Mouse (Mus musculus) embryonic facial prominence, embryonic 11.5 days (tissue): ENCODE data around the gene Ppm1h. TPM values are rescaled to one million over a fixed set of nuclear protein-coding genes. Genes with fewer than 3 reads are reported as not detected.

ENCODE experiments used
- ATAC-seq: fragments of 200-750 bp; cut with Nextera tagmentation; replicated peaks from 2 replicates; pipeline ENCODE4 v1.8.0; 2017; ENCODE audit warnings: low read depth; ENCODE audit not compliant: insufficient number of reproducible peaks, low FRiP score, low TSS enrichment
- DNase-seq: peaks from one replicate; pipeline ENCODE4 v3.0.0-alpha.2; 2015; ENCODE audit warnings: low spot score
- H3K27ac ChIP-seq: fragments of 300-500 bp; sonication (generic); replicated peaks from 2 replicates; pipeline ENCODE4 v1.5.1; 2014; ENCODE audit warnings: mild to moderate bottlenecking, low read depth, low read length, control low read depth
- H3K27me3 ChIP-seq: fragments of 300-500 bp; sonication (generic); 2 replicates; pipeline ENCODE4 v1.6.1; 2014; ENCODE audit warnings: mild to moderate bottlenecking, low read length, moderate library complexity, mixed read lengths; ENCODE audit not compliant: control insufficient read depth, insufficient read depth
- H3K36me3 ChIP-seq: fragments of 300-500 bp; sonication (generic); replicated peaks from 2 replicates; pipeline ENCODE4 v1.6.1; 2014; ENCODE audit warnings: low read depth, mild to moderate bottlenecking, low read length, moderate library complexity, mixed read lengths; ENCODE audit not compliant: control insufficient read depth, insufficient read depth
- H3K4me1 ChIP-seq: fragments of 300-500 bp; sonication (generic); 2 replicates; pipeline ENCODE4 v1.6.1; 2014; ENCODE audit warnings: low read length, mixed read lengths; ENCODE audit not compliant: control insufficient read depth, insufficient read depth
- H3K4me2 ChIP-seq: fragments of 300-500 bp; sonication (generic); 2 replicates; pipeline ENCODE4 v1.6.1; 2014; ENCODE audit warnings: low read depth, mild to moderate bottlenecking, control low read depth, low read length, moderate library complexity
- H3K4me3 ChIP-seq: fragments of 300-500 bp; sonication (generic); 2 replicates; pipeline ENCODE4 v1.5.1; 2014; ENCODE audit warnings: low read depth, low read length, control low read depth
- H3K9ac ChIP-seq: fragments of 300-500 bp; sonication (generic); replicated peaks from 2 replicates; pipeline ENCODE4 v1.6.1; 2014; ENCODE audit warnings: mild to moderate bottlenecking, control low read depth, low read length
- H3K9me3 ChIP-seq: fragments of 300-500 bp; sonication (generic); replicated peaks from 2 replicates; pipeline ENCODE4 v1.6.1; 2016; ENCODE audit warnings: mild to moderate bottlenecking, low read length, inconsistent platforms, mixed read lengths; ENCODE audit not compliant: control insufficient read depth
- WGBS: fragments of 180-500 bp; shearing (Covaris S2); extraction: QIAGEN DNeasy Blood & Tissue Kit; methylation state at CpG from one replicate; pipeline ENCODE4 v1.1.7; 2014; 5-methylcytosine and 5-hydroxymethylcytosine counted together
- polyA plus RNA-seq: library from polyadenylated mRNA; unstranded; fragments of >200 nt; fragmentation: Nextera tagmentation; extraction: Ambion mirVana; gene quantifications from 2 replicates; pipeline ENCODE4 v1.2.1, GENCODE M21; 2014

The Ppm1h gene
- 4.5 and 5.4 TPM in 2 replicates for polyA plus RNA-seq

GRCm38 (mm10) chr10:122678541-122679436 lies at the start of gene Ppm1h:
TSS of gene Ppm1h (plus strand) at chr10:122678762.
- DNase-seq (peak; percentile 75), ATAC-seq (peak; percentile 92)
- under 1% methylated on average over 77 of the region's 94 CpGs for WGBS
- Histone ChIP-seq H3K36me3 (no peaks in the 10 kb centered on the region), H3K27ac (peak within 1 kb of the TSS; percentile 52; the same call in 1 of the 2 replicates), H3K9ac (peak within 1 kb of the TSS; percentile 74), H3K4me3 (peak within 1 kb of the TSS; percentile 74), H3K27me3 (peaks cover 4% of the 10 kb centered on the region), H3K4me1 (peaks cover 2% of the 10 kb centered on the region; the same call in 1 of the 2 replicates), H3K4me2 (peak within 1 kb of the TSS; percentile 93), H3K9me3 (no peaks in the 10 kb centered on the region)

GRCm38 (mm10) chr10:122629003-122629402 lies 49.6 kb upstream of the Ppm1h start:
- Histone ChIP-seq H3K4me2 (no peak overlapping the region), H3K4me3 (no peak overlapping the region), H3K9me3 (no peaks in the 10 kb centered on the region), H3K4me1 (no peaks in the 10 kb centered on the region), H3K27ac (no peak overlapping the region), H3K9ac (no peak overlapping the region), H3K36me3 (no peaks in the 10 kb centered on the region), H3K27me3 (no peaks in the 10 kb centered on the region)
- no peak for DNase-seq
- ATAC-seq: no peak
- WGBS: 66% methylated on average over 4 of the region's 4 CpGs

- no peak overlapping the region for H3K4me2 ChIP-seq
- no peaks in the 10 kb centered on the region for H3K9me3 ChIP-seq
- ATAC-seq (no peak), DNase-seq (no peak)
- H3K27me3 ChIP-seq: no peaks in the 10 kb centered on the region
- H3K4me3 ChIP-seq: no peak overlapping the region
- no peaks in the 10 kb centered on the region for H3K4me1 ChIP-seq
- H3K27ac ChIP-seq: no peak overlapping the region
- WGBS: 88% methylated on average over 4 of the region's 4 CpGs
- no peaks in the 10 kb centered on the region for H3K36me3 ChIP-seq
- no peak overlapping the region for H3K9ac ChIP-seq
Measured at GRCm38 (mm10) chr10:122639879-122640278, 38.7 kb upstream of the Ppm1h start.

GRCm38 (mm10) chr10:122641263-122641795 lies 37.2 kb upstream of the Ppm1h start:
- no peak for ATAC-seq
- Histone ChIP-seq H3K4me2 (no peak overlapping the region), H3K4me3 (no peak overlapping the region), H3K27ac (no peak overlapping the region), H3K9me3 (no peaks in the 10 kb centered on the region), H3K4me1 (no peaks in the 10 kb centered on the region), H3K9ac (no peak overlapping the region), H3K27me3 (no peaks in the 10 kb centered on the region), H3K36me3 (no peaks in the 10 kb centered on the region)
- WGBS: 86% methylated on average over 8 of the region's 8 CpGs
- DNase-seq: no peak

- H3K4me2 ChIP-seq: no peak overlapping the region
- no peak overlapping the region for H3K27ac ChIP-seq
- H3K4me3 ChIP-seq: no peak overlapping the region
- H3K36me3 ChIP-seq: no peaks in the 10 kb centered on the region
- 87% methylated on average over 4 of the region's 4 CpGs for WGBS
- H3K27me3 ChIP-seq: no peaks in the 10 kb centered on the region
- no peaks in the 10 kb centered on the region for H3K4me1 ChIP-seq
- ATAC-seq (no peak), DNase-seq (no peak)
- H3K9ac ChIP-seq: no peak overlapping the region
- H3K9me3 ChIP-seq: no peaks in the 10 kb centered on the region
Measured at GRCm38 (mm10) chr10:122642125-122642524, 36.4 kb upstream of the Ppm1h start.

- Histone ChIP-seq H3K4me3 (no peak overlapping the region), H3K27ac (no peak overlapping the region), H3K27me3 (no peaks in the 10 kb centered on the region), H3K4me2 (no peak overlapping the region), H3K36me3 (no peaks in the 10 kb centered on the region), H3K9me3 (no peaks in the 10 kb centered on the region), H3K4me1 (no peaks in the 10 kb centered on the region), H3K9ac (no peak overlapping the region)
- 85% methylated on average over 4 of the region's 4 CpGs for WGBS
- ATAC-seq (no peak), DNase-seq (no peak)
Measured at GRCm38 (mm10) chr10:122651932-122652331, 26.6 kb upstream of the Ppm1h start.

GRCm38 (mm10) chr10:122652578-122652977 lies 26.0 kb upstream of the Ppm1h start:
- 88% methylated on average over 1 of the region's 1 CpGs for WGBS
- Histone ChIP-seq H3K4me3 (no peak overlapping the region), H3K36me3 (no peaks in the 10 kb centered on the region), H3K27me3 (no peaks in the 10 kb centered on the region), H3K9ac (no peak overlapping the region), H3K9me3 (no peaks in the 10 kb centered on the region), H3K27ac (no peak overlapping the region), H3K4me2 (no peak overlapping the region), H3K4me1 (no peaks in the 10 kb centered on the region)
- ATAC-seq: no peak
- no peak for DNase-seq

GRCm38 (mm10) chr10:122665652-122666051 lies 12.9 kb upstream of the Ppm1h start:
- H3K4me2 ChIP-seq: no peak overlapping the region
- H3K9ac ChIP-seq: no peak overlapping the region
- H3K27ac ChIP-seq: no peak overlapping the region
- WGBS: 96% methylated on average over 1 of the region's 1 CpGs
- ATAC-seq: no peak
- DNase-seq: no peak
- H3K4me3 ChIP-seq: no peak overlapping the region
- H3K36me3 ChIP-seq: no peaks in the 10 kb centered on the region
- H3K9me3 ChIP-seq: no peaks in the 10 kb centered on the region
- H3K27me3 ChIP-seq: no peaks in the 10 kb centered on the region
- H3K4me1 ChIP-seq: no peaks in the 10 kb centered on the region
